Comparison of ENCODE assay signal across 24 mouse cellular contexts in the genomic region with DNA sequence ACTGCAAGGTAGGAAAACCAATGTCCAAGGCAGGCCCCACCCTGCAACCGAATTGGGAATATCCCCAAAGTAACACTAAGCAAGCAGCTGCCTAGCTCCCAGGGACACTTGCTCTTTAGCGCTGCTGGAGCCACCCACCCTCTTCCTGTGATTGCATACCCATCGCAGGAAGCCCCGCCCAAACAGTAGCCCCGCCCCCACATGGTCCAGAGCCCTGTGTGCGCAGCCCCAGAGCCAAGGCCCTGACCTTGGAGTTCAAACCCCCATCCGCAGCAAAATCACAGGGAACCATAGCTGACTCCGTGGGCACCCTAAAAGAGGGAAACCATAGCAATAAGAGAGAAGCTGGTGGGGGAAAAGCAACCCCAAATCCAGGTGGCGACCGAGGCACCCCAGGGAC. TPM values are rescaled to one million over a fixed set of nuclear protein-coding genes. Genes with fewer than 3 reads are reported as not detected.
DNase-seq lines count a peak whose midpoint lies in the region; TF ChIP-seq lines count a peak whose summit lies in the region.
"Had no signal": no experiment of that assay in that cellular context is flagged by ENCODE, and none has a peak within 500 bp of the region (broad histone marks: within the 10 kb centered on the region; RNA-seq: fewer than 3 reads in every experiment).

No protein-coding gene starts in this region.

- DNase-seq in adrenal gland, postnatal 10 days, result peak; percentile 43
- DNase-seq in adrenal gland, adult 18-20 months (ENCODE audit: low spot score in 2 of 2), result no peak
- peak; percentile 32 for DNase-seq in lung, postnatal 10 days
- DNase-seq in lung, adult 2 months, result no peak
- peak; percentile 12 to 14 for DNase-seq in thymus, postnatal 36 days
- DNase-seq in thymus, postnatal 25 days, result no peak
- peak; percentile 26 for DNase-seq in adrenal gland, postnatal 25 days
- DNase-seq in layer of hippocampus, adult 18-20 months (ENCODE audit: low spot score in 2 of 2), result no peak
- DNase-seq: cerebellum, adult 11 months; cerebellum, postnatal 10 days; gastrocnemius, postnatal 14 days; heart, postnatal 4 days; layer of hippocampus, postnatal 36 days; right cerebral cortex, postnatal 14 days had no signal

- no peak overlapping the region for H3K4me3 ChIP-seq in lung, adult 2 months (replicated peaks; ENCODE audit: extremely low read depth, low read depth, low read length)
- H3K4me3 ChIP-seq: embryonic facial prominence, embryonic 12.5 days; erythroblast, embryonic 14.5 days; forebrain, embryonic 13.5 days; heart, embryonic 15.5 days; hindbrain, embryonic 15.5 days; intestine, embryonic 15.5 days; layer of hippocampus, adult 2 months; midbrain, embryonic 12.5 days; neural tube, embryonic 12.5 days had no signal

- TF ChIP-seq CTCF in lung, adult 2 months (IDR thresholded peaks at IDR 0.05; ENCODE audit: insufficient read depth, low read length), result no peak

- 37% methylated on average over 10 of the region's 10 CpGs for WGBS in lung, adult 2 months

- no peaks in the 10 kb centered on the region for H3K4me1 ChIP-seq in lung, adult 2 months (ENCODE audit: control insufficient read depth, insufficient read depth, low read length)
- H3K4me1 ChIP-seq: forebrain, embryonic 13.5 days; heart, embryonic 15.5 days had no signal

- TF ChIP-seq POLR2A in lung, adult 2 months (IDR thresholded peaks at IDR 0.05; ENCODE audit: borderline replicate concordance, extremely low read depth, low read depth, low read length), result no peak

RNA-seq across cellular contexts. Expression of gene Arhgap8, which starts 46.8 kb away (rescaled TPM):
- 1 to 10 TPM; 1.1 to 1.2 TPM for total RNA-seq in adrenal gland, postnatal 10 days (2021)
- 1 to 10 TPM in 1 of 2 experiments, under 1 TPM in 1; 0.53 to 1.3 TPM for total RNA-seq in adrenal gland, adult 18-20 months (2021)
- polyA plus RNA-seq in lung, adult 2 months (2012; rRNA removed), result 20.3 and 22.1 TPM in 2 replicates
- total RNA-seq in adrenal gland, postnatal 25 days (2021), result 0.76 TPM in 1 of 2 replicates, not detected in the other
- total RNA-seq in layer of hippocampus, adult 18-20 months (2021), result under 1 TPM in 1 of 2 experiments, not detected in 1; 0.52 TPM
- total RNA-seq: megakaryocyte progenitor cell, adult 5-6 weeks had no signal
- polyA plus RNA-seq: erythroblast, embryonic 14.5 days had no signal

Comparison
In these comparisons a context has a peak if more than half of its experiments do, and no peak if none do; other contexts are left out.
1. DNase-seq: peak in adrenal gland, postnatal 10 days (single experiment), lung, postnatal 10 days (single experiment), thymus, postnatal 36 days (2 of 2) and adrenal gland, postnatal 25 days (single experiment); none in adrenal gland, adult 18-20 months (0 of 2), lung, adult 2 months (single experiment), thymus, postnatal 25 days (single experiment) and layer of hippocampus, adult 18-20 months (0 of 2).